Mouse (Mus musculus): Measurements from ENCODE around the gene Ift20.
A peak's percentile ranks its signal among the peaks of the same experiment; 100 is the strongest.

Gene Ift20

GRCm38 (mm10) chr11:78536080-78536689 is at the start of gene Ift20, which contains the start of gene Tnfaip1:
Ift20 (plus strand) TSS chr11:78536361.
Tnfaip1 (minus strand) TSS chr11:78536332.
- peak; percentile 93 for DNase-seq (ENCODE audit: extremely low read depth, insufficient read length, low spot score)

- peak; percentile 38 for DNase-seq (ENCODE audit: extremely low read depth, insufficient read length, low spot score)
Observed at GRCm38 (mm10) chr11:78488168-78488567, 48.0 kb upstream of the Ift20 start.

DNA sequence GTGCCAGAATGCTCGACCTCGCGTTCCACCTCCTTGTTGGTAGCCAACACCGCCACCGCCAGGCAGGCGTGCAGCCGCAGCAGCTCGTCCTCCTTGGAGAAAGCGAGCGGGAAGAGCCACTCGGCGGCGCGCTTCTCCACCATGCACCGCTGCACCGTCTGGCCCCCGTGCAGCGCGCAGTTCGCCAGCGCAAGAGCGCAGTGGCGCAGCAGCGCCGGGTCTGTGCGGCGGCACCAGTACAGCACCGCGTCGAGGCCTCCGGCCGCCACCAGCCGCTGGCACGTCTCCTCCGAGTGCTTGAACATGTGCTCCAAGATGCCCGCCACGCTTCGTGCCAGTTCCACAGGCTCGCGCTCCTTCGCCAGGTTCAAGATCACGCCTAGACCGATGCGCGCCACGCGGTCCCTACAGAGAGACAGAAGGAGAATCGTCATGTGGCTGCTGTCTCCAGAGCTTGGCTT is 45.4 kb upstream of the Ift20 start:
- DNase-seq (ENCODE audit: extremely low read depth, insufficient read length, low spot score) = no peak

- no peak for DNase-seq (ENCODE audit: extremely low read depth, insufficient read length, low spot score)
Observed at GRCm38 (mm10) chr11:78495904-78496303, 40.3 kb upstream of the Ift20 start.

DNA sequence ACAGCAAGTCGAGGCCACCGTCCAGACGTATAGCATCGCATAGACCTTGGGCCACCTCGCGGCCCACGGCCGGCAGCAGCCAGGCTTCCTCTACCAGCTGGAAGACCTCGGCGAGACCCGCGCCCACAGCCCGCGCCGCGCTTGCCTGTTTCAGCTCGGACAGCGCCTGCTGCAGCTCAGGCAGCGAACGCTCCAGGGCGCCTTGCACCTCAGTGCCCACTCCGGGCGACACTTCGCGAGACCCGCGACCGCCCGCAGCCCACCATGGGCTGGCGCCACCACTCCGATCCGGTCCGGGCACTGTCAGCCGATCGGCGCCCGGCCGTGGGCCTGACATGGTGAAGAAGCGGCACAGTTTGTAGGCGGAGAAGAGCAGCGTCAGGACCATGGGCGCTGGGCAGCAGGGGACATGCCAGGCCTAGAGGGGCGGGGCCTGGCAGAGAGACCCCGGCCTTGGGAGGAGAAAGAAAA is 39.1 kb upstream of the Ift20 start:
- DNase-seq (ENCODE audit: extremely low read depth, insufficient read length, low spot score) = no peak

- DNase-seq (ENCODE audit: extremely low read depth, insufficient read length, low spot score) = peak; percentile 95
Observed at GRCm38 (mm10) chr11:78497544-78498522, 38.3 kb upstream of the Ift20 start, which contains the start of gene Sarm1. Sarm1 (minus strand) TSS chr11:78497754.

DNA sequence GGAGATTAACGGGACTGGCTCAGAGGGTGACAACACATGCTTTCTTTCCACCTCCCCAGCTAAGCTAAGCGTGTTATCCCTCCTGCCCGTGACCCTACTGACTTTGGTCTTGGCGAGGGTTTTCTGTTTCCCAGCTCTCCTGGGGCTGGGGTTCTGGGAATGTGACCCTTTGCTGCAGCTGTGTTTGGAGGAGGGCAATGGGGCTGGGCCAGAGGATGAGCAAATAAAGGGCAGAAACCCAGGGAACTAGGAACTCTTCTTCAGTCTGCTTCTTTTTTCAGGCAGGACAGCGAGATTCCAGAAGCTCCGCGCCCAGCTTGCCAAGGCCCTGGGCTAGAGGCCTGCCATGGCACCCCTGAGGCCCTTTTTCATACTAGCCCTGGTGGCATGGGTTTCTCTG is 37.2 kb upstream of the Ift20 start, which contains the start of gene Vtn:
Gene Vtn (plus strand): TSS at position 88 of the 400 bp plus-strand sequence.
- DNase-seq (ENCODE audit: extremely low read depth, insufficient read length, low spot score) = no peak

DNA sequence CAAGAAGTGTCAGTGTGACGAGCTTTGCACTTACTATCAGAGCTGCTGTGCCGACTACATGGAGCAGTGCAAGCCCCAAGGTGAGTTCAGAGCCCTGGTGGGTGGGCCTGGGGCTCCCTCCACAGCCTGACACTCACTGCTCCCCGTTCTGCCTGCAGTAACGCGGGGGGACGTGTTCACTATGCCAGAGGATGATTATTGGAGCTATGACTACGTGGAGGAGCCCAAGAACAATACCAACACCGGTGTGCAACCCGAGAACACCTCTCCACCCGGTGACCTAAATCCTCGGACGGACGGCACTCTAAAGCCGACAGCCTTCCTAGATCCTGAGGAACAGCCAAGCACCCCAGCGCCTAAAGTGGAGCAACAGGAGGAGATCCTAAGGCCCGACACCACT is 36.6 kb upstream of the Ift20 start:
- no peak for DNase-seq (ENCODE audit: extremely low read depth, insufficient read length, low spot score)

- no peak for DNase-seq (ENCODE audit: extremely low read depth, insufficient read length, low spot score)
Observed at GRCm38 (mm10) chr11:78500623-78501202, 35.4 kb upstream of the Ift20 start.

GRCm38 (mm10) chr11:78501529-78501928 is 34.6 kb upstream of the Ift20 start:
- DNase-seq (ENCODE audit: extremely low read depth, insufficient read length, low spot score) = no peak

- DNase-seq (ENCODE audit: extremely low read depth, insufficient read length, low spot score) = no peak
Observed at GRCm38 (mm10) chr11:78502909-78503650, 33.1 kb upstream of the Ift20 start, which contains the start of gene Sebox. Sebox (plus strand) TSS chr11:78503447.

- DNase-seq (ENCODE audit: extremely low read depth, insufficient read length, low spot score) = no peak
Observed at GRCm38 (mm10) chr11:78505430-78505829, 30.7 kb upstream of the Ift20 start.

DNA sequence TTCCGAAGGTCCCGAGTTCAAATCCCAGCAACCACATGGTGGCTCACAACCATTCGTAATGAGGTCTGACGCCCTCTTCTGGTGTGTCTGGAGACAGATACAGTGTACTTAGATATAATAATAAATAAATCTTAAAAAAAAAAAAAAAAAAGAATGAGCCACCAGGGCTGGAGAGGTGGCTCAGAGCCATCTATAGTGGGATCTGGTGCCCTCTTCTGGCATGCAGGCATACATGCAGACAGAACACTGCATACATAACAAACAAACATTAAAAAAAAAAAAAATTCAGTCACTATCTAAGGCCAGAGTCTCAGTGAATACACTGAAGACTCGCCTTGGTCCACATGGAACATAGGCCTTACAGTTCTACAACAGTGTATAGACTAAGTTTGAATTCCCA is 27.0 kb upstream of the Ift20 start:
- DNase-seq (ENCODE audit: extremely low read depth, insufficient read length, low spot score) = no peak

DNA sequence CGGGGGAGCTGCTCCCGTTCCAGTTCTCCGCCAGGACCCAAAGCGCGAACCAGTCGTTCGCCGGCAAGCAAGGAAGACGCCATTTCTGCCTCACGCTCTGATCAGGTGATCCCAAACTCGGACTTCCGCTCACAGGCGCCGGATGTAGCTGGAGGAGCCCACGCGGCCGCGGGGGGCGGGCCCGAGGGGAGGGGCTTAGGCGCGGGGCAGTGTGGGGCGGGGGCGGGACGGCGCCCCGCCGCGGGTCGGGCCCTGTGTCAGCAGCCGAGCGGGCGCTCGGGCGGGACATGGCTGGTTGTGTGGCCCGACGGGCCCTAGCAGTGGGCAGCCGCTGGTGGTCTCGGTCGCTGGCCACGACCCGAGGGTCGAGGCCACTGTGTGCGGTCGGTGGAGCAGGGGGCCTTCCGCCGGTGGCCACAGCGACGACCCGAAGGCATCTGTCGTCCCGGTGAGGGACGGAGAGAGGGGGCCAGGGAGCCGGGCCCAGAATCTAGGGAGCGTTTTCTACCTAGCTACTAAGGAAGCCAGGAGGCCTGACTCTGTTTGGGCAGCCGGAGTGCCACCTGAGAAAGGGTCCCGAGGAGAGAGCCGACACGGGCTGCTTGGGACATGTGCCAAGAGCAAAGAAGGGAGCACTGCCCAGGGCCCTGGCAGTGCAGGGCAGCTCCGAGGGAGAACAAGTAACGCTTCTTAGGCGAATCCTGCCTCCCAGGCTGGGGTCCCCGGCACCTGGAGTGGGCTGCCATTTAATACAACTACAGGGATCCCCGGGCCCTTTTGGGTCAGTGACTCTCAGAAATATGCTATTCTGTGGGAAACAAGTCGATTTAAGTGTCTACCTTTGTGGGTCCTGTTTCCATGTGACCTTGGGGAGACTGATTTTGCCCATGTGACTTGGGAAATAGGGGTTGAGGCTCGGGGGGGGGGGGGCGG is 23.9 kb upstream of the Ift20 start, which contains the start of the genes Tmem199 and Poldip2:
Gene Tmem199 (minus strand): TSS at position 148 of the 933 bp plus-strand sequence.
Gene Poldip2 (plus strand): TSS at position 169 of the 933 bp plus-strand sequence.
- peak; percentile 91 for DNase-seq (ENCODE audit: extremely low read depth, insufficient read length, low spot score)

DNA sequence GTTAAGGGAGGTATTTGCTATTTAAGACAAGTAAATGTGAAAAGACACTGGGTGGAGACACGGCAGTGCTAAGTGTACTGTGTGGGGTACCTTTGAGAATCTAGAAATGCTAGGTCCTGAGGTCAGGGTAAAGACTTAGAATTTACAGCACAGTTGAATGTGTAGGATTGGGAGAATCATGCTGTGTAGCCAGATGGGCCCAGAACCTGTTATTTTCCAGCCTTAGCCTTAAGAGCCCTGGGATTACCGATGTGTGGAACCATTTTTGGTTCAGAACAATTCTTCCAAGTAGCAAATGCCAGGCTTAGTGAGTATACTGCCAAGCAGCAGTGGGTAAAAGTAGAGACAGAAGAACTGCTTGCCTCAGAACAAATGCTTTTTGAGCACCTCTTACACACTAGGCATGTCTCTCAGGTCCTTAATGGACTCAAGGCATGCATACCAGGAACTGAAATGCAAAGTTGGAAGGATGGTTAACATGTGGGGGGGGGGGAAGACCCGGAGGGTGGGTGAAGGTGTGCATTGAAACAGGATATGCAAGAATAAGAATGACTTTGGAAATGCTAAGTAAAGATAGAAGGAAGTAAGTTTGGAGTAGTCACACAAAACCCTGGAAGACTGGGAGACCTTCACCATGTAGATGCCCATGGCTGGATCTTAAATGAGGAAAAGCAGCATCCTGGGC is 22.9 kb upstream of the Ift20 start:
- DNase-seq (ENCODE audit: extremely low read depth, insufficient read length, low spot score) = no peak

GRCm38 (mm10) chr11:78515549-78516325 is 20.4 kb upstream of the Ift20 start:
- no peak for DNase-seq (ENCODE audit: extremely low read depth, insufficient read length, low spot score)

GRCm38 (mm10) chr11:78518931-78519330 is 17.2 kb upstream of the Ift20 start:
- no peak for DNase-seq (ENCODE audit: extremely low read depth, insufficient read length, low spot score)

DNA sequence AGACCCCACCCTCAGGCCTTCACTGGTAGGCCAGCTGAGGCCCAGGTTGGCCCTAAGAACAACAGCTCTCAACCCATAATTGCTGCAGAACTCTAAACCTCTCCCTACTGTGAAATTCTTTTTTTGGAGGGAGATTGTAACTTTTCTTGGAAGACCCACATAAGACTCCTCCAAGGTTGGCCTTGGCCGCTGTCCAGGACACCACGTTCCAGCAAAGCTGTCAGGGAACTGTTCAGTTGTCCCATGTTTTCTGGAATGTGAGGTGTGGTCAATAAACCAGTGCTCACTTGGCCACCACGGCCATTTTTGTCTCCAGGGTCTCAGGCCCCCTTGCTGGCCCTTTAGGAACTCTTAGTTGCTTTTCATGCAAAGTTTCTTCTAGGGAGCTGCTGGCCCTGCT is 14.3 kb upstream of the Ift20 start:
- no peak for DNase-seq (ENCODE audit: extremely low read depth, insufficient read length, low spot score)
